15 mouse cellular contexts compared by ENCODE assay signal in genomic region chr4:40180046-40180445, GRCm38 (mm10). TPM values are rescaled to one million over a fixed set of nuclear protein-coding genes. Genes with fewer than 3 reads are reported as not detected.
A peak's percentile ranks its signal among the peaks of the same experiment; 100 is the strongest.
DNase-seq lines count a peak whose midpoint lies in the region; ATAC-seq and TF ChIP-seq lines count a peak whose summit lies in the region.
"Had no signal": no experiment of that assay in that cellular context is flagged by ENCODE, and none has a peak within 500 bp of the region (broad histone marks: within the 10 kb centered on the region; RNA-seq: fewer than 3 reads in every experiment).

No protein-coding gene starts in this region.

- intact Hi-C loops in heart, adult 2 months (cut with DNase I), result no loop called here

- TF ChIP-seq EP300 in heart, adult 2 months (IDR thresholded peaks at IDR 0.05; ENCODE audit: insufficient read depth, low read depth, low read length), result no peak

- H3K27me3 ChIP-seq in kidney, adult 2 months (replicated peaks; ENCODE audit: control insufficient read depth, insufficient read depth, low read length), result no peaks in the 10 kb centered on the region
- no peaks in the 10 kb centered on the region for H3K27me3 ChIP-seq in kidney, embryonic 16.5 days (ENCODE audit: insufficient read depth, low read length)
- H3K27me3 ChIP-seq in kidney, postnatal 0 days (ENCODE audit: insufficient read depth, low read length), result no peaks in the 10 kb centered on the region
- H3K27me3 ChIP-seq in heart, adult 2 months (ENCODE audit: control insufficient read depth, insufficient read depth, low read length), result no peaks in the 10 kb centered on the region
- no peaks in the 10 kb centered on the region for H3K27me3 ChIP-seq in hindbrain, embryonic 10.5 days (ENCODE audit: insufficient read depth, poor library complexity, severe bottlenecking)
- H3K27me3 ChIP-seq: embryonic facial prominence, embryonic 12.5 days; forebrain, embryonic 15.5 days; heart, embryonic 12.5 days; hindbrain, embryonic 15.5 days had no signal

- no peak for TF ChIP-seq CTCF in kidney, adult 2 months (conservative IDR thresholded peaks at IDR 0.05; ENCODE audit: insufficient read depth, insufficient read length, low read depth, low read length)
- TF ChIP-seq CTCF in kidney, postnatal 0 days (IDR thresholded peaks at IDR 0.05; ENCODE audit: low read depth), result no peak
- TF ChIP-seq CTCF in heart, adult 2 months (IDR thresholded peaks at IDR 0.05), result no peak

- no peak for ATAC-seq in kidney, embryonic 16.5 days (ENCODE audit: low FRiP score, low TSS enrichment)
- 0 out of 2 replicates have a peak, but pooled peaks have one; percentile 11 for ATAC-seq in kidney, postnatal 0 days (replicated peaks; ENCODE audit: low FRiP score, low read depth)
- ATAC-seq: forebrain, embryonic 15.5 days had no signal

- H3K9me3 ChIP-seq in kidney, embryonic 16.5 days (ENCODE audit: low read length), result no peaks in the 10 kb centered on the region
- H3K9me3 ChIP-seq in kidney, postnatal 0 days (replicated peaks; ENCODE audit: low read length), result no peaks in the 10 kb centered on the region
- H3K9me3 ChIP-seq in hindbrain, embryonic 10.5 days, result no peaks in the 10 kb centered on the region
- H3K9me3 ChIP-seq: embryonic facial prominence, embryonic 12.5 days; forebrain, embryonic 15.5 days; heart, embryonic 12.5 days; hindbrain, embryonic 15.5 days had no signal

- 69% methylated on average over 6 of the region's 6 CpGs for WGBS in kidney, adult 2 months
- WGBS in kidney, embryonic 16.5 days, result 96% methylated on average over 6 of the region's 6 CpGs
- WGBS in kidney, postnatal 0 days, result 93% methylated on average over 6 of the region's 6 CpGs
- 94% methylated on average over 6 of the region's 6 CpGs for WGBS in heart, adult 2 months
- 92% methylated on average over 6 of the region's 6 CpGs for WGBS in hindbrain, embryonic 10.5 days

- H3K4me2 ChIP-seq in kidney, embryonic 16.5 days (replicated peaks; ENCODE audit: low read depth, low read length), result no peak overlapping the region
- no peak overlapping the region for H3K4me2 ChIP-seq in kidney, postnatal 0 days (ENCODE audit: low read length)
- H3K4me2 ChIP-seq: embryonic facial prominence, embryonic 12.5 days; forebrain, embryonic 15.5 days; heart, embryonic 12.5 days; hindbrain, embryonic 15.5 days had no signal

- H3K4me1 ChIP-seq in kidney, adult 2 months (ENCODE audit: control insufficient read depth, insufficient read depth, low read length), result peaks cover 25% of the 10 kb centered on the region; the same call in 1 of the 2 replicates
- H3K4me1 ChIP-seq in kidney, embryonic 16.5 days (ENCODE audit: insufficient read depth, low read length), result no peaks in the 10 kb centered on the region
- no peaks in the 10 kb centered on the region for H3K4me1 ChIP-seq in brown adipose tissue, adult 24 weeks (ENCODE audit: control insufficient read depth, insufficient read depth, insufficient read length, low read length)
- no peaks in the 10 kb centered on the region for H3K4me1 ChIP-seq in kidney, postnatal 0 days (replicated peaks; ENCODE audit: insufficient read depth, low read length)
- H3K4me1 ChIP-seq in heart, adult 2 months (ENCODE audit: control insufficient read depth, insufficient read depth, low read length), result no peaks in the 10 kb centered on the region
- H3K4me1 ChIP-seq in hindbrain, embryonic 10.5 days (replicated peaks), result no peaks in the 10 kb centered on the region
- H3K4me1 ChIP-seq: embryonic facial prominence, embryonic 12.5 days; forebrain, embryonic 15.5 days; heart, embryonic 12.5 days; hindbrain, embryonic 15.5 days had no signal

- no peaks in the 10 kb centered on the region for H3K79me2 ChIP-seq in heart, adult 2 months (replicated peaks; ENCODE audit: control insufficient read depth, insufficient read depth, low read length)

- TF ChIP-seq POLR2A in kidney, adult 2 months (IDR thresholded peaks at IDR 0.05; ENCODE audit: low read depth, low read length), result no peak
- TF ChIP-seq POLR2A in heart, adult 2 months (IDR thresholded peaks at IDR 0.05; ENCODE audit: insufficient read depth, low read depth, low read length), result no peak

- peak; percentile 92 for DNase-seq in kidney, adult 2 months
- no peak for DNase-seq in kidney, postnatal 0 days (ENCODE audit: low spot score)
- peak; percentile 67 to 88 for DNase-seq in kidney, postnatal 36 days
- DNase-seq in heart, adult 2 months, result no peak
- DNase-seq in hindbrain, embryonic 10.5 days (ENCODE audit: low spot score), result no peak
- DNase-seq: cerebellum, adult 11-12 months; cerebellum, adult 9-10 months; cerebellum, postnatal 25 days; gastrocnemius, postnatal 10 days had no signal

- H3K4me3 ChIP-seq in kidney, adult 2 months (ENCODE audit: insufficient read depth, low read depth, low read length), result no peak overlapping the region
- no peak overlapping the region for H3K4me3 ChIP-seq in kidney, embryonic 16.5 days (ENCODE audit: low read length)
- H3K4me3 ChIP-seq in brown adipose tissue, adult 24 weeks (ENCODE audit: insufficient read depth, low read depth, low read length), result no peak overlapping the region
- H3K4me3 ChIP-seq in kidney, postnatal 0 days (replicated peaks; ENCODE audit: low read depth, low read length), result no peak overlapping the region
- no peak overlapping the region for H3K4me3 ChIP-seq in heart, adult 2 months
- H3K4me3 ChIP-seq in hindbrain, embryonic 10.5 days, result no peak overlapping the region
- H3K4me3 ChIP-seq: embryonic facial prominence, embryonic 12.5 days; forebrain, embryonic 15.5 days; heart, embryonic 12.5 days; hindbrain, embryonic 15.5 days had no signal

- no peak overlapping the region for H3K9ac ChIP-seq in kidney, embryonic 16.5 days (replicated peaks; ENCODE audit: low read length)
- H3K9ac ChIP-seq in kidney, postnatal 0 days (ENCODE audit: low read depth, low read length), result no peak overlapping the region
- H3K9ac ChIP-seq in heart, adult 2 months (ENCODE audit: low read depth, low read length), result no peak overlapping the region
- H3K9ac ChIP-seq: embryonic facial prominence, embryonic 12.5 days; forebrain, embryonic 15.5 days; heart, embryonic 12.5 days; hindbrain, embryonic 15.5 days had no signal

- peak overlapping the region; percentile 95 for H3K27ac ChIP-seq in kidney, adult 2 months (ENCODE audit: insufficient read depth, low read depth, low read length)
- no peak overlapping the region for H3K27ac ChIP-seq in kidney, embryonic 16.5 days (ENCODE audit: low read length)
- peak overlapping the region; percentile 5; the same call in 1 of the 2 replicates for H3K27ac ChIP-seq in brown adipose tissue, adult 24 weeks (replicated peaks; ENCODE audit: low read depth, low read length)
- H3K27ac ChIP-seq in kidney, postnatal 0 days, result peak overlapping the region; percentile 68; the same call in 1 of the 2 replicates
- no peak overlapping the region for H3K27ac ChIP-seq in heart, adult 2 months
- H3K27ac ChIP-seq in hindbrain, embryonic 10.5 days, result no peak overlapping the region
- H3K27ac ChIP-seq: embryonic facial prominence, embryonic 12.5 days; forebrain, embryonic 15.5 days; hindbrain, embryonic 15.5 days had no signal

- H3K36me3 ChIP-seq in kidney, adult 2 months (ENCODE audit: control insufficient read depth, insufficient read depth, low read length), result peaks cover 1% of the 10 kb centered on the region; the same call in 1 of the 2 replicates
- peaks cover 66% of the 10 kb centered on the region for H3K36me3 ChIP-seq in kidney, embryonic 16.5 days (ENCODE audit: insufficient read depth, low read length)
- H3K36me3 ChIP-seq in kidney, postnatal 0 days (ENCODE audit: insufficient read depth, low read length), result peaks cover 45% of the 10 kb centered on the region
- H3K36me3 ChIP-seq in heart, adult 2 months (ENCODE audit: control insufficient read depth, insufficient read depth, low read length), result no peaks in the 10 kb centered on the region
- peaks cover 81% of the 10 kb centered on the region for H3K36me3 ChIP-seq in hindbrain, embryonic 10.5 days

RNA-seq across cellular contexts. Expression of gene Aco1, which starts 37.2 kb away (rescaled TPM):
- polyA plus RNA-seq in kidney, adult 2 months (2012; rRNA removed), result 179 and 182 TPM in 2 replicates
- polyA plus RNA-seq in kidney, embryonic 16.5 days (2015; fragmentation: Nextera tagmentation; extraction: Ambion mirVana), result 89.4 and 91.0 TPM in 2 replicates
- polyA plus RNA-seq in brown adipose tissue, adult 24 weeks (2012; ENCODE audit: insufficient read depth, insufficient read length, missing spikeins), result 101 and 105 TPM in 2 replicates
- 82.3 and 87.8 TPM in 2 replicates for polyA plus RNA-seq in kidney, postnatal 0 days (2015; fragmentation: Nextera tagmentation; extraction: Ambion mirVana)
- 10 to 100 TPM; 28.3 to 29.6 TPM for total RNA-seq in heart, adult 2 months (2021)
- 23.4 and 35.4 TPM in 2 replicates for polyA plus RNA-seq in heart, adult 2 months (2012; rRNA removed)
- 54.9 and 56.2 TPM in 2 replicates for polyA plus RNA-seq in hindbrain, embryonic 10.5 days (2016; fragmentation: Nextera tagmentation; extraction: Ambion mirVana)

RNA-seq across cellular contexts. Expression of gene Ddx58, which starts 59.6 kb away (rescaled TPM):
- 14.5 and 19.4 TPM in 2 replicates for polyA plus RNA-seq in kidney, adult 2 months (2012; rRNA removed)
- 7.8 and 12.3 TPM in 2 replicates for polyA plus RNA-seq in kidney, embryonic 16.5 days (2015; fragmentation: Nextera tagmentation; extraction: Ambion mirVana)
- polyA plus RNA-seq in brown adipose tissue, adult 24 weeks (2012; ENCODE audit: insufficient read depth, insufficient read length, missing spikeins), result 12.0 and 16.6 TPM in 2 replicates
- polyA plus RNA-seq in kidney, postnatal 0 days (2015; fragmentation: Nextera tagmentation; extraction: Ambion mirVana), result 11.9 and 14.0 TPM in 2 replicates
- total RNA-seq in heart, adult 2 months (2021), result 1 to 10 TPM; 6.4 to 7.2 TPM
- polyA plus RNA-seq in heart, adult 2 months (2012; rRNA removed), result 7.7 and 11.1 TPM in 2 replicates
- polyA plus RNA-seq in hindbrain, embryonic 10.5 days (2016; fragmentation: Nextera tagmentation; extraction: Ambion mirVana), result 2.1 and 4.2 TPM in 2 replicates

Comparison
In these comparisons a context has a peak if more than half of its experiments do, and no peak if none do; other contexts are left out.
1. DNase-seq: peak in kidney, adult 2 months (single experiment) and kidney, postnatal 36 days (2 of 2); none in kidney, postnatal 0 days (single experiment), heart, adult 2 months (0 of 2) and hindbrain, embryonic 10.5 days (single experiment).
2. H3K27ac ChIP-seq: peak in kidney, adult 2 months (single experiment), brown adipose tissue, adult 24 weeks (single experiment) and kidney, postnatal 0 days (single experiment); none in kidney, embryonic 16.5 days (single experiment), heart, adult 2 months (single experiment) and hindbrain, embryonic 10.5 days (single experiment).